Mouse (Mus musculus) CH12.LX (cell line): ENCODE data around the gene Xpo4. TPM values are rescaled to one million over a fixed set of nuclear protein-coding genes. Genes with fewer than 3 reads are reported as not detected.

ENCODE experiments used
- DNase-seq: peaks from one replicate; pipeline ENCODE4 v3.0.0-alpha.2; 2013; ENCODE audit errors: extremely low read depth
- H3K27ac ChIP-seq: 2 replicates; pipeline ENCODE4 v1.5.1; 2012; ENCODE audit warnings: low read depth, mild to moderate bottlenecking, control low read depth, moderate library complexity; ENCODE audit not compliant: insufficient read depth
- H3K27me3 ChIP-seq: replicated peaks from 2 replicates; pipeline ENCODE3; 2012; ENCODE audit warnings: inconsistent platforms
- H3K36me3 ChIP-seq, 2 experiments: replicated peaks in 1 of 2; 2 replicates each; pipeline versions ENCODE3 to v1.6.1; 2012; ENCODE audit warnings: inconsistent platforms in 1 of 2, low read length in 1 of 2, mild to moderate bottlenecking in 1 of 2, mixed read lengths in 1 of 2, moderate library complexity in 1 of 2; ENCODE audit not compliant: control insufficient read depth in 1 of 2, insufficient read depth in 1 of 2
- H3K4me1 ChIP-seq, 2 experiments: 2 replicates each; pipeline ENCODE4 v1.6.1; 2012; ENCODE audit warnings: inconsistent platforms in 1 of 2, moderate library complexity in 1 of 2; ENCODE audit not compliant: insufficient read depth in 2 of 2, control insufficient read depth in 1 of 2
- H3K4me2 ChIP-seq: 2 replicates; pipeline ENCODE4 v1.6.1; 2012; ENCODE audit warnings: low read depth, mild to moderate bottlenecking, control low read depth; ENCODE audit not compliant: poor library complexity, insufficient read depth, severe bottlenecking
- H3K4me3 ChIP-seq, 3 experiments: fragments of 150-350 bp in 1 of 3; sonication (generic) in 1 of 3; replicated peaks in 1 of 3; 2 replicates each; pipeline versions ENCODE3 to v1.5.1; 2011 to 2012; ENCODE audit warnings: low read depth in 2 of 3, low read length in 2 of 3, mild to moderate bottlenecking in 2 of 3, moderate library complexity in 2 of 3, control low read depth in 1 of 3, improper control_type of control experiment in 1 of 3, inconsistent platforms in 1 of 3, mixed read lengths in 1 of 3; ENCODE audit not compliant: poor library complexity in 1 of 3
- H3K79me2 ChIP-seq: replicated peaks from 2 replicates; pipeline ENCODE4 v1.6.1; 2012; ENCODE audit warnings: mild to moderate bottlenecking, moderate library complexity; ENCODE audit not compliant: control insufficient read depth, poor library complexity, insufficient read depth, severe bottlenecking; ENCODE audit errors: extremely low read depth
- H3K9ac ChIP-seq: 2 replicates; pipeline ENCODE4 v1.6.1; 2012; ENCODE audit warnings: low read depth, mild to moderate bottlenecking, control low read depth, moderate library complexity; ENCODE audit not compliant: insufficient read depth
- H3K9me3 ChIP-seq: replicated peaks from 2 replicates; pipeline ENCODE3; 2012; ENCODE audit warnings: low read length, inconsistent platforms, mixed read lengths
- BHLHE40 ChIP-seq: IDR thresholded peaks from 2 replicates; pipeline ENCODE4 v1.6.1; 2011; ENCODE audit warnings: mild to moderate bottlenecking, low read depth, low read length, improper control_type of control experiment
- CHD1 ChIP-seq: IDR thresholded peaks from 2 replicates; pipeline ENCODE4 v1.6.1; 2012; ENCODE audit warnings: low read depth, low read length, improper control_type of control experiment, inconsistent platforms
- CHD2 ChIP-seq: IDR thresholded peaks from 2 replicates; pipeline ENCODE4 v1.6.1; 2011; ENCODE audit warnings: low read length, improper control_type of control experiment
- CTCF ChIP-seq, 2 experiments: IDR thresholded peaks in 1 of 2; conservative IDR thresholded peaks in 1 of 2; 2 replicates each; pipeline ENCODE4 v1.5.1; 2011 to 2012; ENCODE audit warnings: low read depth in 2 of 2, low read length in 2 of 2, improper control_type of control experiment in 1 of 2, inconsistent platforms in 1 of 2, mild to moderate bottlenecking in 1 of 2, moderate library complexity in 1 of 2
- E2F4 ChIP-seq: IDR thresholded peaks from 2 replicates; pipeline ENCODE4 v1.6.1; 2011; ENCODE audit warnings: low read depth, low read length, improper control_type of control experiment; ENCODE audit not compliant: insufficient replicate concordance
- ELF1 ChIP-seq: IDR thresholded peaks from 2 replicates; pipeline ENCODE4 v1.6.1; 2014; ENCODE audit warnings: low read depth, mild to moderate bottlenecking, inconsistent platforms, low read length, improper control_type of control experiment
- ETS1 ChIP-seq: conservative IDR thresholded peaks from 2 replicates; pipeline ENCODE4 v1.6.1; 2012; ENCODE audit warnings: low read depth, mild to moderate bottlenecking, inconsistent platforms, low read length, improper control_type of control experiment, moderate library complexity
- GABPA ChIP-seq: IDR thresholded peaks from 2 replicates; pipeline ENCODE4 v1.6.1; 2012; ENCODE audit warnings: low read depth, low read length, improper control_type of control experiment, inconsistent platforms; ENCODE audit not compliant: insufficient replicate concordance
- HCFC1 ChIP-seq: IDR thresholded peaks from 2 replicates; pipeline ENCODE4 v1.6.1; 2012; ENCODE audit warnings: low read depth, mild to moderate bottlenecking, inconsistent platforms, low read length, improper control_type of control experiment
- JUN ChIP-seq: IDR thresholded peaks from 2 replicates; pipeline ENCODE4 v1.6.1; 2011; ENCODE audit warnings: low read depth, mild to moderate bottlenecking, low read length, improper control_type of control experiment, moderate library complexity; ENCODE audit not compliant: insufficient read depth
- JUND ChIP-seq: conservative IDR thresholded peaks from 2 replicates; pipeline ENCODE4 v1.6.1; 2011; ENCODE audit warnings: low read depth, low read length, improper control_type of control experiment
- KAT2A ChIP-seq: IDR thresholded peaks from 2 replicates; pipeline ENCODE4 v1.6.1; 2012; ENCODE audit warnings: low read length, improper control_type of control experiment, inconsistent platforms; ENCODE audit not compliant: insufficient replicate concordance
- MAFK ChIP-seq: IDR thresholded peaks from 2 replicates; pipeline ENCODE4 v1.6.1; 2011; ENCODE audit warnings: low read length, improper control_type of control experiment; ENCODE audit not compliant: insufficient replicate concordance
- MAX ChIP-seq: IDR thresholded peaks from 2 replicates; pipeline ENCODE4 v1.6.1; 2011; ENCODE audit warnings: low read length, improper control_type of control experiment
- MAZ ChIP-seq: IDR thresholded peaks from 2 replicates; pipeline ENCODE4 v1.6.1; 2012; ENCODE audit warnings: low read depth, mild to moderate bottlenecking, inconsistent platforms, low read length, improper control_type of control experiment, moderate library complexity
- MEF2A ChIP-seq: IDR thresholded peaks from 2 replicates; pipeline ENCODE4 v1.6.1; 2014; ENCODE audit warnings: low read depth, mild to moderate bottlenecking, inconsistent platforms, low read length, improper control_type of control experiment, borderline replicate concordance
- MXI1 ChIP-seq: IDR thresholded peaks from 2 replicates; pipeline ENCODE4 v1.6.1; 2011; ENCODE audit warnings: mild to moderate bottlenecking, low read depth, low read length, improper control_type of control experiment
- PAX5 ChIP-seq: IDR thresholded peaks from 2 replicates; pipeline ENCODE4 v1.6.1; 2012; ENCODE audit warnings: low read length, inconsistent platforms, mixed read lengths
- POLR2A ChIP-seq: IDR thresholded peaks from 2 replicates; pipeline ENCODE4 v1.6.1; 2011; ENCODE audit warnings: low read depth, mild to moderate bottlenecking, improper control_type of control experiment, low read length
- RCOR1 ChIP-seq: conservative IDR thresholded peaks from 2 replicates; pipeline ENCODE4 v1.6.1; 2012; ENCODE audit warnings: low read depth, mild to moderate bottlenecking, inconsistent platforms, low read length, improper control_type of control experiment
- SIN3A ChIP-seq: IDR thresholded peaks from 2 replicates; pipeline ENCODE4 v1.6.1; 2012; ENCODE audit warnings: low read length, improper control_type of control experiment, inconsistent platforms
- SMC3 ChIP-seq: IDR thresholded peaks from 2 replicates; pipeline ENCODE4 v1.6.1; 2011; ENCODE audit warnings: low read depth, low read length, improper control_type of control experiment
- TBP ChIP-seq: conservative IDR thresholded peaks from 2 replicates; pipeline ENCODE4 v1.6.1; 2011; ENCODE audit warnings: low read depth, low read length, improper control_type of control experiment
- TCF12 ChIP-seq: IDR thresholded peaks from 2 replicates; pipeline ENCODE4 v1.6.1; 2014; ENCODE audit warnings: low read depth, mild to moderate bottlenecking, inconsistent platforms, low read length, improper control_type of control experiment
- USF1 ChIP-seq: IDR thresholded peaks from 2 replicates; pipeline ENCODE4 v1.6.1; 2014; ENCODE audit warnings: low read depth, mild to moderate bottlenecking, inconsistent platforms, low read length, improper control_type of control experiment
- USF2 ChIP-seq: conservative IDR thresholded peaks from 2 replicates; pipeline ENCODE4 v1.6.1; 2011; ENCODE audit warnings: low read depth, low read length, improper control_type of control experiment
- ZC3H11A ChIP-seq: IDR thresholded peaks from 2 replicates; pipeline ENCODE4 v1.6.1; 2012; ENCODE audit warnings: low read depth, mild to moderate bottlenecking, inconsistent platforms, low read length, improper control_type of control experiment
- ZMIZ1 ChIP-seq: IDR thresholded peaks from 2 replicates; pipeline ENCODE4 v1.6.1; 2012; ENCODE audit warnings: low read depth, mild to moderate bottlenecking, inconsistent platforms, low read length, improper control_type of control experiment
- ZNF384 ChIP-seq: IDR thresholded peaks from 2 replicates; pipeline ENCODE4 v1.6.1; 2012; ENCODE audit warnings: low read depth, low read length, improper control_type of control experiment, inconsistent platforms
- dilution Hi-C: fragments of 300-500 bp; cut with MboI; formaldehyde crosslinking; loops from 2 replicates; pipeline ENCODE4 v1.14.3; 2020; ENCODE audit warnings: low sequenced_read_pairs; ENCODE audit not compliant: extremely low pct_unique_long_range_greater_than_20kb, extremely low pct_ligation_motif_present
- in situ Hi-C: fragments of 300-500 bp; cut with MboI; formaldehyde crosslinking; loops from 3 replicates; pipeline ENCODE4 v1.14.3; 2019; ENCODE audit warnings: low sequenced_read_pairs, low pct_ligation_motif_present, low pct_unique_long_range_greater_than_20kb, mixed read lengths
- polyA plus RNA-seq: library from polyadenylated mRNA; unstranded; fragments of >175 nt; gene quantifications from 2 replicates; pipeline ENCODE4 v1.2.1, GENCODE M21; 2012; ENCODE audit warnings: low read depth; ENCODE audit not compliant: insufficient read length
- total RNA-seq, 2 experiments: library from RNA; depleted of rRNA; stranded (reverse); fragments of 300-350 nt in 1 of 2; fragments of >200 nt in 1 of 2; gene quantifications; 2 replicates each; pipeline ENCODE4 v1.2.3; 2012 to 2014

Gene Xpo4
- total and polyA plus RNA-seq, 3 experiments: 30.2 to 47.3 (median 43.0) TPM

GRCm38 (mm10) chr14:57547062-57547461 is 118.2 kb downstream of the Xpo4 start:
- H3K4me1 ChIP-seq: peaks cover 0 to 13% of the 10 kb centered on the region in 2 experiments; a peak in 2 of 4 replicates
- DNase-seq: no peak
- H3K4me3 ChIP-seq: no peak overlapping the region
- H3K36me3 ChIP-seq: peaks cover 15 to 38% of the 10 kb centered on the region in 2 experiments
- H3K9me3 ChIP-seq: no peaks in the 10 kb centered on the region
- H3K4me2 ChIP-seq: no peak overlapping the region
- no peak overlapping the region for H3K9ac ChIP-seq
- no peak overlapping the region for H3K27ac ChIP-seq
- dilution Hi-C loops (no loop called here), in situ Hi-C loops (no loop called here)
- H3K79me2 ChIP-seq: no peaks in the 10 kb centered on the region
- TF ChIP-seq SIN3A (no peak), TCF12 (no peak), ZC3H11A (no peak), MAZ (no peak), TBP (no peak), BHLHE40 (no peak), ETS1 (no peak), KAT2A (no peak), E2F4 (no peak), SMC3 (no peak), USF2 (no peak), PAX5 (no peak), RCOR1 (no peak), CTCF (conservative IDR thresholded peaks at IDR 0.05 in 1 of 2, IDR thresholded peaks at IDR 0.05 in 1 of 2; ENCODE audit: low read depth in 2 of 2, low read length in 2 of 2) (no peak), MAFK (no peak), JUND (no peak), ZNF384 (no peak), GABPA (no peak), HCFC1 (no peak), CHD2 (no peak)
- H3K27me3 ChIP-seq: no peaks in the 10 kb centered on the region

GRCm38 (mm10) chr14:57546557-57547021 is 118.6 kb downstream of the Xpo4 start:
- dilution Hi-C loops (no loop called here), in situ Hi-C loops (no loop called here)
- Histone ChIP-seq H3K9ac (no peak overlapping the region), H3K4me3 (no peak overlapping the region), H3K36me3 (peaks cover 15 to 38% of the 10 kb centered on the region in 2 experiments), H3K9me3 (no peaks in the 10 kb centered on the region), H3K79me2 (no peaks in the 10 kb centered on the region), H3K27ac (no peak overlapping the region), H3K4me1 (peaks cover 0 to 13% of the 10 kb centered on the region in 2 experiments; a peak in 2 of 4 replicates), H3K27me3 (no peaks in the 10 kb centered on the region), H3K4me2 (no peak overlapping the region)
- no peak for DNase-seq
- no peak for TF ChIP-seq TBP
- TF ChIP-seq USF1: no peak
- TF ChIP-seq ZNF384: no peak
- TF ChIP-seq HCFC1: no peak
- TF ChIP-seq E2F4: no peak
- TF ChIP-seq MAZ: no peak
- no peak for TF ChIP-seq MXI1
- TF ChIP-seq JUND: no peak
- no peak for TF ChIP-seq CHD1
- TF ChIP-seq ZMIZ1: no peak
- TF ChIP-seq JUN: no peak
- TF ChIP-seq POLR2A: no peak
- TF ChIP-seq MAX: no peak
- TF ChIP-seq ELF1: no peak
- no peak for TF ChIP-seq CTCF (conservative IDR thresholded peaks at IDR 0.05 in 1 of 2, IDR thresholded peaks at IDR 0.05 in 1 of 2; ENCODE audit: low read depth in 2 of 2, low read length in 2 of 2)
- no peak for TF ChIP-seq SIN3A
- TF ChIP-seq MEF2A: no peak
